Mouse (Mus musculus): ENCODE measurements at regions not wholly inside any gene's neighbourhood (a gene's known extent, or its start where the extent isn't known, plus 50 kb on each side); places are given as distances from the start of the nearest gene placed in this dataset.

DNA sequence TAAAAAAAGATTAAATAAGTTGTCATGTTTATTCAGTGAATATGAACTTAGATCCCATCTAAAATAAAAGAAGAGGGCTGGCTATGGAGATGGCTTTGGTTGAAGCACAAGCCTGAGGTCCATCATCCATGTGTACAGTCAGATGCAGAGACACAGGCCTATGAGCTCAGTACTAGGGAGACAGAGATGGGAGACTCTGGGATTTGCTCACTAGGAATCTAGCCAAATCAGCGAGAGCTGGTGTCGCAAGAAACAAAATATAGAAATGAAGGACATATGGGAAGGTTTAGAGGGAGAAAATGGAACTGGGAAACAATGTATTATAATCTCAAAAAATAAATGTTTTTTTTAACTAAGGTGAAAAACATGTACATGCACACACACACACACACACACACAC lies 326.6 kb downstream of the Col12a1 start:
- DNase-seq (ENCODE audit: extremely low read depth, low read depth) = no peak

DNA sequence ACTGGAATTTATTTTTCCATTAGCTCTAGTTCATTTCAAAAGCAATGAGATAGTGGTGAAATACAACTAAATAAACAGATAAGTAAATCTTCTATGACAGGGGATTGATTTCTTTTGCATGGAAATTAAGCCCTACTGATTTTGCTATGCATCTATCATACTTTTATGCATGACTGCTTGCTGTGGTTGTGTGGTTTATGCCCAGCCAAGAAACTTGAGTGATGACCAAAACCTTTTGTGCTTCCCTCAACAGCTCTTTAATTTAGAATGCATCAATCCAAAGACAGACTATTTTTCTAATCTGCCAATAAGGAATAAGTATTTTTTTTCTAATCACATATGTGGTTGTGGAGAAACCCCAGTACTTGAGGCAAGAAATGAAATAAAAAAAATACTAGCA lies 303.6 kb downstream of the Col12a1 start:
- DNase-seq (ENCODE audit: extremely low read depth, low read depth) = no peak

DNA sequence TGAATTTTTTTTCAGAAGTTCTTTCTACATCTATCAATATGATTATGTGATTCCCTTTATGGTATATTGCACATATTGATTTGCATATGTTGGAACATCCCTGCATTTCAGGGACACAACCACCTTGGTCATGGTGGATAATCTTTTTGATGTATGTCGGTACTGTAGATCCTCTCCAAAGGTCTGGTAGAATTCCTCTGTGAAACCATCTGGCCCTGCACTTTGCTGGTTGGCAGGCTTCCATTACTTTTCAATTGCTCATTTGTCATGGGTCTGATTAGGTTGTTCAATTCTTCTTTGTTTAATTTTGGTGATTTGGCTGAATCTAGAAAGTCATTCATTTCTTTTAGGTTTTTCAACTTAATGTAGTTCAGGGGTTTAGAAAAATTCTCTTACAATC lies 288.2 kb downstream of the Col12a1 start:
- DNase-seq (ENCODE audit: extremely low read depth, low read depth) = no peak

DNA sequence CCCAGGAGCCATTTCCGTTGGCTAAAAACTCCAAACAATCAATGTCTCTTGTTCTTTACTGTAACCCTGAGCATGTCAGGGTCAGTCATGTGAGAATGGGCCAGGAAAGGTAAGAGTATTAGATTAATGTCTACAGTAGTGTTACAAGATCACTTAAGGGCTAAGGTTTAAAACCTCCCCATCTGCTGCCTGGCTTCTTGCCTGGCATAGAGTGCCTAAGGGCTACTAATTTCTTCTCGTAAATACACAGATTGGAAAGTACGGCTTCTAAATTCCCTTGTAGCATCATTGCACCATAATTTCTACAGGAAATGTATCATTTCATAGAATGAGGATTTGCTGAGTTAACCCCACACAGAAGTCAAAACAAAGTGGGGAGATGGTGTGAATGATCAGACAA lies 281.0 kb downstream of the Col12a1 start:
- DNase-seq (ENCODE audit: extremely low read depth, low read depth) = no peak

DNA sequence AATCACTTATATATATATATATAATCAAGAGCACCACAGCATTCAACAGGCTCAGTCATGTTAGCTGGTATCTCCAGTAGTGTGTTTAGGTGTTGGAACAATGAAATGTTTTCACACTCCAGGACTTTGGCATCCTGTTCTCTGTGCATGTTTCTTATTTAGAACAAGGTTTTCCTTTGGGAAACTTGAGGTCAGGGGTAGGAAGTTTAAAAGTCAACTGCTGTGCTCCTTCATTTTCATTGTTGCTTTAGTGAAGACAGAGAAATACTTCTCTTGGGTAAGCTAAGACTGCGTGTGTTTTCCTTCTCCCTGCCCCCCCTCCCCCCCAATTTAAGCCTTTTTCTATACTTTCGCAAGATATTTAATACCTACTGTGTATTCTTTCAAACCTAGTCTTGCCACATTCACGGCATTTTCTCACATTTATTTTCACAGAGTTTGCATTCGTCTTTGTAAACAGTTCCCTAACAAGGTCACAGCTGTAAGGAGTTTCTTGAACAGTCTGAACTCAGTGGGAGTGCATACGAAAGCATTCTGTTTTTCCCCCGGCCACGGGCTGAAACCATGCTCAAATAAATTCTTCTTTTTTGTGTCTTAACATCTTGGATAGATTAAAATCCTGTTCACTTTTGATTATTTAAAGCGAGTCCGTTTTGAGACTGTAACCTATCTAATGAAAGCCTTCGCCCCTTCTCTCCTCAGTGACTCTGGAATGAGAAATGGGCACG lies 279.2 kb downstream of the Col12a1 start:
- DNase-seq (ENCODE audit: extremely low read depth, low read depth) = no peak

DNA sequence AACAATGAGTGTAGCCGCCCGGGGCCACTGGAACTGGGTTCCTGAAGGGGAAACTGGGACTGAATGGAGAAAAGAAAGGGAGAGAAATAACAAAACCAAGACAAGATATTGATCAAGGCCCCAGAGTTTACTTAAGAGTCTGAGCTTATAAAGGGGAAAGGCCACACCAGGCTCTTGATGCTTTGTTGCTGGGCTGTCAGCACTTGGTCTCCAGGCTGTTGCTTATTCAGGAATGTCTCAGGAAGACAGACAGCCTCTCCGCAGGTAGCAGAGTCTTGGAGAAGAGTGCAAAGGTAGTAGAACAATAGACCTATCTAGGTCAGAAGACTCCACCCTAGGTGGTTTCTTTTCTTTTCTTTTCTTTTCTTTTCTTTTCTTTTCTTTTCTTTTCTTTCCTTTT lies 263.4 kb downstream of the Col12a1 start:
- no peak for DNase-seq (ENCODE audit: extremely low read depth, low read depth)

DNA sequence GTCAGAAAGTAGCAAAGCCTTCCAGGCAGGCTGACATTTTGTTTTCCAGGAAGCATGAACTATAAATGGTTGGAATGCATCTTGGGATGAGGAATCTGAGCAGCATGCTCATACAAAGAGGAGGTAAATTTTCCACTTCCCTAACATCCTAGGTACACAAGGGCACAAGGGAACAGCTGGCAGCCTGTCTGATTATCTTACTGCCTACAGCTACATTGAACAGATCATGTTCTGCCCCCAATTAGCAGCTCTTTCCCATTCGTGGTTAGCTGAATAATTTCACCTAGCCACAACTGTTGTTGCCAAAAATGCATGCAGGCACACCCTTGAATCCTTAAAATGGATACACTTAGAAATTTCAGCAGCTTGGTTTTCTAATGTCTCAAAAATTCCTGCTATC lies 239.5 kb downstream of the Col12a1 start:
- DNase-seq (ENCODE audit: extremely low read depth, low read depth) = no peak

DNA sequence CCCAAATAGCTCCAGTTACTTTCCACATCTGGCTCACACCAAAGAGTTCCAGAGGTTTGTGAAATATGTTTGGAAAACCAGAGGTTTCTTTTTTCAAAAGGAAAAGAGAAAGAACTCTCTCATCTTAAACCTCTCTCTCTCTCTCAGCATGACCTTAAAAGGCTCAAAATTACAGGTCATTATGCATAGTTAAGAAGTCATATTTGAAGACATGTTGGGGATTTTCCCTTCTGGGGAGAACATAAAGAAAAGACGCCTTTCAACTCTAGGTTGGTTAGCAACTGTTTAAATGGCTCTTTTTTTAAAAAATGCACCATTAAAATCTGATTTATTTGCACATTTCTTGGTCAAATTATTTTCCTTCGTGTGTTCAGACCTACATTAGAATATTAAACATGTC lies 218.4 kb downstream of the Col12a1 start:
- no peak for DNase-seq (ENCODE audit: extremely low read depth, low read depth)

DNA sequence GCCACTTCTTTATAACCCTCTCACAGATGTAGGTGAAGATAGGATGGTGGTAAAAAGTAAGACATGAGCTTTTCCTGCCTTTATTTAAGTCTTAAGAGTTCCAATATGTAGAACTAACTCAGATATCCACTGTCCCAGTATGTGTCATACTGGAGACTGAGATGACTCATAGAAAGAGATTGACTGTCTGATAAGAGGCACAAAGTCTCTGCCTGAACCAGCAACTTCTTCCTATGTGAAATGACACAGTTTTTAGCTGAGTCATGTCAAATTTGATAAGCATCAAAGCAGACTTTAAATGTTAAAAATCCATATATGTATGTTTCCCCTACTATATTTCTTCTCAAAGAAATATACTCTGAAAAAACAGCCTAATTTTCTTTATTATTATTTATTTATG lies 216.6 kb downstream of the Col12a1 start:
- DNase-seq (ENCODE audit: extremely low read depth, low read depth) = no peak

DNA sequence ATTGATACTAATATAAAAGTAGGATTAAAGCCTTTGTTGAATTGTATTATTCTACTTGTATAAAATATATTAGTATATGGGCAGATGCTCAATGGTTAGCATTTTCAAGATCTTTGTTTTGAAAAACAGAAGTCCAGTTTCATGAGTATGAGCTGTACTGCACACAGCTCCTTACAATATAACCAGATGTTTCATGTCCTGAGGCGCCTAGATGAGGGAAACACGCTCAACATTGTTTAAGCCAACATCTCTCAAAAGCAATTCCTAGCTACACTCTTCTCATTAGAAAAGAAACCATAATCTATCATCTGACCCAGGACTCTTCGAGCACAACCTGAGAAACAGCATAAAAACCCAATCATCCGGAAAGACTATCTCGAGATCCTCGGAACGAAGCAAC lies 202.2 kb downstream of the Col12a1 start:
- no peak for DNase-seq (ENCODE audit: extremely low read depth, low read depth)

DNA sequence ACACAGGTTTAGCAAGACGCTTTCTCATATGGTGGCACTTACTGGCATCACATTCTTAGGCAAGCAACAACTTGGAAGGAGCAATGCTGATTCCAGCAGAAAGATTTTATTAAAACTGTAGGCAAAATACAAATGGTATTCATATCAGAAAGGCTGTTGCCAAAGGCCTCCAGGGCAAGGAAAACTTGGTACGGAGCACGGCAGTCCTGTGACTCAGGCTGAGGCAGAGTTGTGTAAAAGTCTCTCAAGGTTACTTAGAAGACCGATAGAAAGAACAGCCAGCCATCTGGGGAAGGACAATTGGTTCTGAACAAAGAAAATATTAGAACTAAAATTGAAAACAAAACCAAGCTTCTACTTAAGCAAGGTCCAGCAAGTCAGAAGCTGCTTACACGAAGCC lies 201.2 kb downstream of the Col12a1 start:
- DNase-seq (ENCODE audit: extremely low read depth, low read depth) = no peak

DNA sequence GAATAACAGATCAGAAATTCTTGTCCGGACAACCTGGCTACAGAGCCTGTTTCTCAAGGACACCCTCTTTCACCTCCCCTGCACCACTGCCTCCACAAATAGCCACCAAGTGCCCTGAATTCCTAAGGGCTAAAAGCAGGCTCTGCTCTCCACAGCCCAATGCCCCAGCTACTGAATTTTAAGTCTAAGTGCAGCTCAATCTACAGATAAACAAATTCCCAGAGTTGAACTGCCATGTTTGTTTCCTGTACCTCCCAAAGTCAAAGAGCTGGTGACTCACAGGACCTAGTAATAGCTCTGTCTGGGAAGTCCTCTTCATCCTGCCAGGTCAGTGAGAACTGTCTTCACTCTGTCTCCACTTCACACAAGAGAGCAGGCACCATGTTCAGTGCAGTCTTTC lies 200.0 kb downstream of the Col12a1 start:
- DNase-seq (ENCODE audit: extremely low read depth, low read depth) = no peak

DNA sequence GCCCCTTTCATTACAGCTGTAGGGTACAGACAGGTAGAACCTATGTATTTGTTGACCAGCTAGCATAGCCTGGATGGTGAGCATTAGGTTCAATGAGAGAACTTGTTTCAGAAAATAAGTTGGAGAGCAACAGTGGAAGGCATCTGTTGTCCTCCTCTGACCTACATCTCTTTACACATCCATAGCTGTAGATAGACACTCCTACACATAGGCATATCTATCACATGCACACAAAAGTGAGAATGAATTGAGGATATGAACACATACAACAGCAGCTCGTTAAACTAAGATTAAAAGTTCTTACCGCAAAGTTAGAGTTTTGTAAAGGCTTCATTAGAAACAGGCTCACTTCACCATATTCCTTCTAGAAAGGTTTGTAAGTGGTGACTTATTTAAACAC lies 198.1 kb downstream of the Col12a1 start:
- no peak for DNase-seq (ENCODE audit: extremely low read depth, low read depth)

DNA sequence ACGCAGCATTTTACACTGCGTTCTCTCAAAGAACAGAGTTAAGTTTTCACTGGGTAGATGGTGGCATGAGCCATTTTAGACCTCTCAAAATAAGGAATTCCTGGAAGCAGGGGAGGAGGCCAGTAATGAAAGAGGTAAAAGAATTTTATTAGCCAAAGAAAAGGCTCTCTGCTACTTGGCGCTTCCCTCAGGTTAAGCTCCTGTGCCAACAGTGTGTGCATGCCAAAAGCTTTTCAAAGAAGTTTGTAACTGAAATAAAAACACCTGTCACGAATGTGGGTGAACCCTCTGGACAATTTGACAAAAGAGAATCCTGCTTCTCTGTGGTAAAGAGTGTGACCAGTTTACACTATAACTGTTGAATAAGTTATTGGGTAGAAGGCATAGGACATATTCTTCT lies 195.6 kb downstream of the Col12a1 start:
- no peak for DNase-seq (ENCODE audit: extremely low read depth, low read depth)

DNA sequence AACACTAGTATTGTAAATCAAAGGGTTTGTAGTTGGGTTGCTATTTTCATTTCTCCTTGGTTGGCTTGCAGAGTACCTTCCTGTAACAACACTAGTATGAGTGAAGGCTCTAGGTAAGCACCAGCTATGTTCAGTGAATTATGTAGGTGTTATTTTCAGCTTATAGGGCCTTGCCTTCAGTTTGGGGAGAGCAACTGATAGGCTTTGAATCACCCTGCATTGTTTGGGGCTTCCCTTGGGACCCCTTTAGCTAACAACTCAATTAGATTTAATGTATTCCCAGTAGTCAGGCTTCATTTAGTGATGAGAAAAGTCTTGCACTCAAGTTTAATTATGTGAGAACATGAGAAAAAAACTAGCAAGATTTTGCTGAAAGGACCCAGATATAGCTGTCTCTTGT lies 193.6 kb downstream of the Col12a1 start:
- no peak for DNase-seq (ENCODE audit: extremely low read depth, low read depth)

DNA sequence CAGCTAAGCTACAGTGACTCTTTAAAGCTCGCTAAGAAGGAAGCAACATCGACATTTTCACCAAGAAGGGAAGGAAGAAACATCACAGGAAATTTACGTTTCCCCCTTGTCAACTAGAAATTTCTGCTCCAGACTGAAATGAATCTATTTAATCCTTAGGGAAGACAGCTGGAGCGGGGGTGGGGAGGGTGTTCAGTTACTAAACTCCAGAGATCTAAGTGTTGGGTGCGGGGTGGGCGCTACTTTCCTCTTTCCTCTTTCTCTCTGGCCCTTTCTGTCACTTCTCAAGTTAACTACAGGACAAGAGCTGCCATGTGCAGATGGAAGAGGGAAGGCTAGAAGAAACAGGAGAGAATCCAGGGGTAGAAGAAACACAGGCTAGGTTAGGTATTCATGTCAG lies 192.2 kb downstream of the Col12a1 start:
- DNase-seq (ENCODE audit: extremely low read depth, low read depth) = no peak

DNA sequence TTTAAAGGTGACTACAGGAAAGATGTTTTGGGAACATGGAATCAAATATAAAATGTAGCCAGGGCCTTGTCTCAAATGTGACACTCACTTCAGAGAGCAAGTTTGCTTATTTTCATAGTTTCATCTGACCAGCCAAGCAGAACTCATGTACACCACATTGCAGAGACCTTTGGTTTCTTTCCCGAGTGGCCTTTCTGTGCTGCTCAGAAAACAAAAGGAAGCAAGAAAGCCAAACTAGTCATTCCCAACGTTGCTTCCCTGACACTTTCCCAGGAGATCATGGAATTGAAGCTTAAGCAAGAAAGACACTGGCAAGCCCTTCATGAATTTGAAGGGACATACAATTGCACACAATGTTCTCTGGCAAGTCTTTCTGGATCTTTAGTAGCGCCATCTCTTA lies 191.3 kb downstream of the Col12a1 start:
- DNase-seq (ENCODE audit: extremely low read depth, low read depth) = no peak
